Mouse (Mus musculus) retina, embryonic 14.5 days (tissue): ENCODE measurements around the gene Ogfrl1.

Experiments
- DNase-seq: peaks from one replicate; pipeline ENCODE4 v3.0.0-alpha.2; 2015; ENCODE audit warnings: low spot score

Ogfrl1 gene

GRCm38 (mm10) chr1:23351756-23352155 lies 45.8 kb downstream of the Ogfrl1 start:
- no peak for DNase-seq

GRCm38 (mm10) chr1:23345633-23346032 lies 51.9 kb downstream of the Ogfrl1 start:
- DNase-seq, result no peak

- DNase-seq, result peak; percentile 38
Measured at GRCm38 (mm10) chr1:23342864-23343263, 54.7 kb downstream of the Ogfrl1 start.

- DNase-seq, result peak; percentile 34
Measured at GRCm38 (mm10) chr1:23342224-23342623, 55.3 kb downstream of the Ogfrl1 start.

GRCm38 (mm10) chr1:23335726-23336363 lies 61.7 kb downstream of the Ogfrl1 start:
- no peak for DNase-seq

- DNase-seq, result no peak
Measured at GRCm38 (mm10) chr1:23335050-23335449, 62.5 kb downstream of the Ogfrl1 start.

- no peak for DNase-seq
Measured at GRCm38 (mm10) chr1:23332192-23332591, 65.4 kb downstream of the Ogfrl1 start.

GRCm38 (mm10) chr1:23325160-23325559 lies 72.4 kb downstream of the Ogfrl1 start:
- no peak for DNase-seq

GRCm38 (mm10) chr1:23324226-23324625 lies 73.3 kb downstream of the Ogfrl1 start:
- peak; percentile 76 for DNase-seq

GRCm38 (mm10) chr1:23323286-23323685 lies 74.3 kb downstream of the Ogfrl1 start:
- no peak for DNase-seq

- DNase-seq, result no peak
Measured at GRCm38 (mm10) chr1:23322208-23322607, 75.4 kb downstream of the Ogfrl1 start.

GRCm38 (mm10) chr1:23321331-23321851 lies 76.2 kb downstream of the Ogfrl1 start:
- no peak for DNase-seq

GRCm38 (mm10) chr1:23320591-23321195 lies 76.9 kb downstream of the Ogfrl1 start:
- no peak for DNase-seq
